Mouse (Mus musculus) heart, adult 9 months (tissue): ENCODE measurements around the gene Tmem245.
A peak's percentile ranks its signal among the peaks of the same experiment; 100 is the strongest.
"Not testable (repeated sequence)": the region's sequence is repeated elsewhere in the genome, so short reads cannot be mapped to it uniquely, and the experiment has no call there.

Experiments
- DNase-seq, 2 experiments: peaks; one replicate each; pipeline ENCODE4 v3.0.0; 2022; ENCODE audit warnings: low spot score in 2 of 2

The Tmem245 gene

DNA sequence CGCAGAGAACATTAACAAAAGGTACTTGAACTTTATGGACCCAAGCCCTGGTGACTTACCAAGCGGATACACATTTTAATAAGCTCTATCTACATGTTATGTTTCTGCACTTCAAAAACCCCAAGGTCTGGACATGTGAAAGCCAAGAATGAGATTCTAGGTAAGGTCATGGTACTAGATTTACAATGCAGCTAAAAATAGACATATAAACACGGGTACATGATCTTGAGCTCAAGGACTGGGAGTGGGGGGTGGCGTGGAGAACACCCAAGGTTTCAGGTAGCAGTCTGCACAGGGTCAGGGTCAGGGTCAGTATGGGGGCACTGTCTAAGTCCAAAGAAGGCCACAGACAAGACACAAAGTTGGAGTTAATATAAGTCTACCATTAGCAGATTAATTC lies 16.9 kb downstream of the Tmem245 start:
- DNase-seq: peak; percentile 32 to 39

- no peak for DNase-seq
Observed at GRCm38 (mm10) chr4:56926971-56927370, 20.3 kb downstream of the Tmem245 start.

GRCm38 (mm10) chr4:56922229-56922628 lies 25.0 kb downstream of the Tmem245 start:
- no peak for DNase-seq

GRCm38 (mm10) chr4:56915732-56916325 lies 31.4 kb downstream of the Tmem245 start:
- no peak for DNase-seq

DNA sequence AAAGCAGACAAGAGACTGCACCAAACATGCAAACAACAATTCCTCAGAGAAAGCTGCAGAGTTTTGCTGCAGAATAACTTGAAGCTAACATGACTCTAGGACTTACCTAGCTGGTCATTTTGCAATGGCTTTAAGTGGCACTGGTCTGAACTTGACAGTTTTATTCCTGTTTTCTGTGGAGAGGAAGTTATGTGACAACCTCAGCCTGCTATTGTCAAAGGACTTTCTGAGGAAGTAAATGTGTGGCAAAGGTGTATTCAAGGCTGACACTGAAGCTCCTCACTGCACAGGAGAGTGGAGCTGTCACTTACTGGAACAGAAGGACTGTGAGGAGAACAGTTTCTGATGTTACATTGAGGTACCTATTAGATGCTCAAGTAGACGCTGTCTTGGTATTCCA lies 32.5 kb downstream of the Tmem245 start:
- no peak for DNase-seq

DNA sequence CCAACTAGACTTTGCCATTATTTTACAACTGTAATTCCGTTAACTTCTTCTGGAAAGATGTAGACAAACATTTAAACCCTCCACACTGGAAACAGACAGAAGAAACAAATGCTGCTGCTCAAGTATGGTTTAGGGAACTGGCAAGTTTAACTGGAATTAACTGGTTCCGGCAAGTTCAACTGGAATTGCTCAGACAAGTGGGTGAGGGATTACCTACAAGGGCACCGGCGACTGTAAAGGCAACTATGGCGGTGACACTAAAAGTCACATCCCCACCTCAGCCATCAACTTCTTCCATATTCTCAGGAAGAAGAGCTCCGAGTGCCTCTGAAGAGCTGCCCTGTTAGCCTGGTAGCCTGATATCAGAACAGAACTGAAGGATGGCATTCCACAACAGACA lies 32.9 kb downstream of the Tmem245 start:
- DNase-seq: no peak

GRCm38 (mm10) chr4:56912382-56913001 lies 34.7 kb downstream of the Tmem245 start:
- DNase-seq: no peak

GRCm38 (mm10) chr4:56909568-56909967 lies 37.7 kb downstream of the Tmem245 start:
- DNase-seq: no peak

DNA sequence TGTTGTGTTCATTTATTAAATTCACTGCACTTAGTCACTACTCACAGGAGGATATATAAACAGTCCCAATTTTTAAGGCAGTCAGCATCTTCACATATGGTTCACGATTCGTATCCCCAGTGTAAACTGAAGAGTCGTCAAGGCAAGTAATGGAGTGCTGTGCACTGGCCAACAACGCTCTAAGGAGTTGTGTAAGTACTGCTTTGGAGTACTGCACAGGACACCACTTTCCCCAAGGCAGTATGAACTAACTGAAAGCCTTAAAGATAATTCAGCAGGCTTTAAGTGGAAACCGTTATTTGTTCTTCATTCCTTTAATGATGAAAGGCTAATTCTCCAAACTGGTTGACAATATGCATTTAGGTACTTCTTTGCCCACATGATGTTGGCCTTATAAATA lies 39.6 kb downstream of the Tmem245 start:
- DNase-seq: no peak

- DNase-seq: no peak
Observed at GRCm38 (mm10) chr4:56906926-56907325, 40.3 kb downstream of the Tmem245 start.

GRCm38 (mm10) chr4:56905507-56905906 lies 41.7 kb downstream of the Tmem245 start:
- DNase-seq: no peak

GRCm38 (mm10) chr4:56901671-56902070 lies 45.6 kb downstream of the Tmem245 start:
- DNase-seq: no peak

DNA sequence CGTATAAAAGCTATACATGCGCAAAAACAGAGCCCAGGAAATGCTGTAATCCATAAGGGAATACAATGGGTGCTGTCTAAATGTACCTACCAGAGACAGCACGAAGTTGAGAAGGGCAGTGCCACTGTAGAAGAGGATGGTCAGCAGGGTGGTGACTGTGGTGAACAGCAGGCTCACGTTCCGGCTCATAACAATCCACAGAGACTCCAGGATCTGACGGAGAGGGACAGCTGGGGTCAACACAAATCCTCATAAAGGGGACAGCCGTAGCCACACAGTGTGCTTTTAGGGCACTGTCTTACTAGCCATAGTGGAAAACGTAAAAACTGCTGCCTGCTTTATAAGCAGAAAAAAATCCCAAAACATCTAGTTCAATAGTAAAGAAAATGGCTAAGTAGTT lies 48.0 kb downstream of the Tmem245 start:
- no peak for DNase-seq

DNA sequence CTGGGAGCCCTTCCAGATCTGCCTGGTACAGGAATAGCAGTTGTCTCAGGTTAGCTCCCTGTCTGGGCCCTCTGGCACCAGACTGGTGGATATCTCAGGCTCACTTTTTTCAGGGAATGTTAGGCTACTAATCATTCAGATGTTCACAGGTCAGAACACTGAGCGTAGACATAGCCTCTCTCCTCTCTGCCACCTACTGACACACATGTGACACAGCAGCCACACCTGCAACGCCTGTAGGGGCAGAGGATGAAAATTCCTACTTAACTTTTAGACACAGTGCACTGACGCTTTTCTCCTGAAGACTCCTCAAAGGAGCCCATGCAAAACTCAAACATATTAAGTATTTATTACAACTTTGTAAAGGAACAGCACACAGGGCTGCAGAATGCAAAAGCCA lies 49.7 kb downstream of the Tmem245 start:
- DNase-seq: no peak

DNA sequence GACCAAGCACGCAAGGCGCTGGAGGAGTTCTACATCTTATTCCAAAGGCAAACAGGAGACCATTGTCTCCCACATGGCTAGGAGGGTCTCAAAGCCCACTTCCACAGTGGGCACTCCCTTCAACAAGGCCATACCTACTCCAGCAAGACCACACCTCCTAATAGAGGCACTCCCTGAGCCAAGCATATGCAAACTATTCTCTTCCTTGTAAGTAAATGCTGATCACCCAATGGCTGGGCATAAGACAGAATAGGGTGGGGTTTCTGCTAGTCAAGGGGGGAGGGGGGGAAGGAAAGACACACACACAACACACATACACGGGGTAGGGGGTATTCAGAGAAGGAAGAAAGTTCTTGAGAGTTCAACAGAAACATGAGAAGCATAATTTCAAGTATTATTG lies 53.0 kb downstream of the Tmem245 start:
- DNase-seq: no peak

GRCm38 (mm10) chr4:56892501-56893115 lies 54.6 kb downstream of the Tmem245 start:
- no peak for DNase-seq

DNA sequence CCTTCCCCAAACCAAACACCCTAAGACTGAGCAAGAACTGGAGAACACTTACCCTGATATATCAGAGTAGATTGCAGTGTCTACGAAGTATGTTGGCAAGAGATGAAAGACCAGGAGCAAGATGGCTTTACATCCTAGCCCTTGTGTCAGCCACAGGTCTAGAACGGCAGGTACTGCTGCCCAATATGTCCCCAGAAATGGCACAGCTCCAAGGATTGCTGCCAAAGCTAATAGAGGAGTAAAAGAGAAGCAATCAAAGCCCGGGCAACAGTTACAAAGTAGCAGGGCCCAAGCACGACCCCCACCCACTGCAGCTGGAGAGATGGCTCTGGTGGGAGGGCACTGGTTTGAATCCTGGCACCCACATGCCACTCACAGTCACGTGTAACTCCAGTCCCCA lies 58.8 kb downstream of the Tmem245 start:
- DNase-seq: no peak

DNA sequence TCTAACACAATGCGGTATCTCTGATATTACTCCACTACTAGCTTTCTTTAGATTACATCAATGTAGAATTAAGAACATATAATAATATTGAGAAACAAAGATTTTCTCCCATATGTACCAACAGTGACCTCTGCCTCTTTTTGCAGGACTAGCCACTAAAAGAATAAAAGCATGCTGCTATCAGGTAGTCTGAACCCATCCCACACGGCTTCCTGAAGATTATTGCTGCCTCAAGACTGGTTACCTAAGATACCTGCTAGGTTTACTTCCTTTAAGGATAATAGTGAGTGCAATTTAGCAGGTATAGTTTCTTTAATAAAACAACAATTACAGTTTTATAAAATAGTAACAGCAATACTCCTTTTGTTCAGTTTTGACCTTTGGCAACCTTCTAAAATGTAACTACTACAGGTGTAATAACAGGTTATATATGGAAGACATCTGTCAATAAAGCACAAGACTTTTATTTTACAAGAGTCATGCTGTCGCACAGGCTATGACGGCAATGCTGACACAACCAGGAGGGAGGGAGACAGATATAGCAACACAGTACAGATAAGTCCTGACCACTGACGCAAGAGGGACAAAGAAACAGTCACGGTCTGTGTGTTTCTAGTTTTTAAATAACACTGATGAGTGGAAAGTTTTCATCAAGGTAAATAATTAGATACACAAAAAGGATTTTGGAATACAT lies 60.8 kb downstream of the Tmem245 start:
- DNase-seq: no peak

- DNase-seq: peak; percentile 59 to 68
Observed at GRCm38 (mm10) chr4:56880036-56880703, 67.1 kb downstream of the Tmem245 start.

DNA sequence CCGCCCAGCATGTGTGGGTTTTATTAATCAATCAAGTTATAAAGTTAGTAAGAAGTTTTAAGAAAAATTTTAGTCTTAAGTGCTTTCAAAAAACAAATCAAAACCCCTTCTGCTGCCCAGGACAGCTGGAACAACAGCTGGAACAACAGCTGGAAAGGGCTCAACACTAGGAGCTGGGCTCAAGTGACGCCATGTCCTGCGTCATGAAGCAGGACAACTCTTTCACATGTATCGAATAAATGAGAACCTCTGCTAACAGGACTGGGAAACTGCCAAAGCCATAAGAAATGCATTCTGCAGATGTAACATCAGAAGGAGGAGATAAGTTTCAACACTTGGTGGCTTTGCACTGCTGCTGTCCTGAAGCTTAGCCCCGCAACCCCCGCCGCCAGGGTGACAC lies 68.3 kb downstream of the Tmem245 start:
- DNase-seq: no peak

DNA sequence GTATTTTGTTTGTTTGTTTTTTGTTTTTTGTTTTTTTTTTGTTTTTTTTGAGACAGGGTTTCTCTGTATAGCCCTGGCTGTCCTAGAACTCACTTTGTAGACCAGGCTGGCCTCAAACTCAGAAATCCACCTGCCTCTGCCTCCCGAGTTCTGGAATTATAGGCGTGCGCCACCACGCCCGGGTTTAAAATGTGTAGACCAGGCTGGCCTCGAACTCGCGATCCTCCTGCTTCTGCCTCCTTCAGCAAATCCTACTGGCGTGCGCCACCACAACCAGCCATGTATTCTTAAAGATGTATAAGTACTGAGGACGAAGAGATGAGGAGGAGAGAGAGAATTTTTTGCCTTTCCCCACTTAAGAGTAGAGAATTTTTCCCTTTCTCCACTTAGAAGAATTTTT lies 76.7 kb downstream of the Tmem245 start:
- DNase-seq: not testable (repeated sequence)

- no peak for DNase-seq
Observed at GRCm38 (mm10) chr4:56867761-56868160, 79.5 kb downstream of the Tmem245 start.
